Mouse (Mus musculus) cerebellum, adult 2 months (tissue): ENCODE results near the gene Orai1.

Experiments used
- CTCF ChIP-seq: fragments of 200-500 bp; IDR thresholded peaks from 2 replicates; pipeline ENCODE4 v1.5.1; 2011; ENCODE audit warnings: low read depth, mild to moderate bottlenecking, control low read depth, low read length, moderate library complexity, borderline replicate concordance; ENCODE audit not compliant: insufficient read depth
- POLR2A ChIP-seq: fragments of 200-500 bp; IDR thresholded peaks from 2 replicates; pipeline ENCODE4 v1.6.1; 2011; ENCODE audit warnings: low read length, control low read depth, borderline replicate concordance; ENCODE audit not compliant: insufficient read depth

DNA sequence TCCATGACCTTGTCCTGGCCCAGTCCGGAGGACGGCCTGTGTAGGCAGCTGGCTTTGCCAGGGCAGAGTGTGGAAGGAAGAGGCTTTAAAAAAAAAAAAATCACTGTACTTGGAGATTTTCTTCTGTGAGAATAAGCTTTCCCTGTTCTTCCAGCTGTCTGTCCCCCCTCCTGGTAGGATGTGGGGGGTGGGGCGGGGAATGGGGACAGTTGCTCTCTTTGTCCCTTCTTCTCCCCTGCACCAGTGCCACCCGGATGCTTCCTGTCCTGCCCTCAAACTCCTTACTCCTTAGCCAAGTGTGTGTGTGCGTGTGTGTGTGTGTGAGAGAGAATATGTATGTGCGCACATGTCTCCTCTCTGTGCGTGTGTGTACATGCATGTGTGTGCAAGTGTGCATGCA lies 14.9 kb downstream of the Orai1 start:
- TF ChIP-seq POLR2A: no peak
- TF ChIP-seq CTCF: no peak
